Mouse (Mus musculus) kidney, postnatal 0 days (tissue): Measurements from ENCODE around the gene Hpn. TPM values are rescaled to one million over a fixed set of nuclear protein-coding genes. Genes with fewer than 3 reads are reported as not detected.
A peak's percentile ranks its signal among the peaks of the same experiment; 100 is the strongest.

ENCODE experiments used
- ATAC-seq: fragments of 200-750 bp; cut with Nextera tagmentation; replicated peaks from 2 replicates; pipeline ENCODE4 v1.8.0; 2017; ENCODE audit warnings: low read depth, moderate number of reproducible peaks, moderate TSS enrichment, moderate library complexity; ENCODE audit not compliant: low FRiP score
- DNase-seq: peaks from one replicate; pipeline ENCODE4 v3.0.0-alpha.2; 2016; ENCODE audit warnings: low spot score
- H3K27ac ChIP-seq: fragments of 300-500 bp; sonication (generic); 2 replicates; pipeline ENCODE4 v1.5.1; 2014; ENCODE audit warnings: mild to moderate bottlenecking
- H3K27me3 ChIP-seq: fragments of 300-500 bp; sonication (generic); 2 replicates; pipeline ENCODE4 v1.6.1; 2014; ENCODE audit warnings: low read length, mixed read lengths; ENCODE audit not compliant: insufficient read depth
- H3K36me3 ChIP-seq: fragments of 300-500 bp; sonication (generic); 2 replicates; pipeline ENCODE4 v1.6.1; 2014; ENCODE audit warnings: low read length, mixed read lengths; ENCODE audit not compliant: insufficient read depth
- H3K4me1 ChIP-seq: fragments of 300-500 bp; sonication (generic); replicated peaks from 2 replicates; pipeline ENCODE4 v1.6.1; 2014; ENCODE audit warnings: antibody characterized with exemption, low read length, mixed read lengths; ENCODE audit not compliant: insufficient read depth
- H3K4me2 ChIP-seq: fragments of 300-500 bp; sonication (generic); 2 replicates; pipeline ENCODE4 v1.6.1; 2014; ENCODE audit warnings: mild to moderate bottlenecking, low read length, moderate library complexity, mixed read lengths
- H3K4me3 ChIP-seq: fragments of 300-500 bp; sonication (generic); replicated peaks from 2 replicates; pipeline ENCODE4 v1.5.1; 2014; ENCODE audit warnings: low read depth, low read length
- H3K9ac ChIP-seq: fragments of 300-500 bp; sonication (generic); 2 replicates; pipeline ENCODE4 v1.6.1; 2014; ENCODE audit warnings: low read depth, low read length
- H3K9me3 ChIP-seq: fragments of 300-500 bp; sonication (generic); replicated peaks from 2 replicates; pipeline ENCODE4 v1.6.1; 2016; ENCODE audit warnings: low read length, inconsistent platforms, mixed read lengths
- CTCF ChIP-seq: IDR thresholded peaks from 2 replicates; pipeline ENCODE4 v1.5.1; 2016; ENCODE audit warnings: antibody characterized with exemption, low read depth, mild to moderate bottlenecking, moderate library complexity
- WGBS: fragments of 180-500 bp; shearing (Covaris S2); extraction: QIAGEN DNeasy Blood & Tissue Kit; methylation state at CpG from one replicate; pipeline ENCODE4 v1.1.7; 2014; 5-methylcytosine and 5-hydroxymethylcytosine counted together
- polyA plus RNA-seq: library from polyadenylated mRNA; unstranded; fragments of >200 nt; fragmentation: Nextera tagmentation; extraction: Ambion mirVana; gene quantifications from 2 replicates; pipeline ENCODE4 v1.2.1, GENCODE M21; 2015

Gene Hpn
- polyA plus RNA-seq, 1 experiment from 2014 or later, result 110 TPM

DNA sequence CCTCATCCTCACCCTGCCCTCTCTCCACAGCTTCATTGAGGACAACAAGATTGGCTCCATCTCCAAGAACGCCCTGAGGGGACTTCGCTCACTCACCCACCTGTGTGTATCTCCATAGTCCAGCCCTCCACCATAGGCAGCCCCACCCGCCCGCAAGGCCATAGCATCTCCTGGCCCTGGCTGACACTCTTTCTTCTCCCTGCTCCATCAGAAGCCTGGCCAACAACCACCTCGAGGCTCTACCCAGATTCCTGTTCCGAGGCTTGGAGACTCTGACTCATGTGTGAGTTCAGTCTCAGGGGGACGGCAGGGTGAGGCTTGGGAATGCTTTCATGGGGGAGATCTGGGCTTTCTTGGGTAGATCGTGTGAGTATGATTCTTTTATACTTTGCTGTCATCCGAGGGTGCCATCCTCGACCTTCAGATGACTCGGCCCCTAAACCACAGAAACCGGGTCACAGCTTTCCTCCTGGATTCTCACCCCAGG is 52.0 kb downstream of the Hpn start:
- WGBS, result 83% methylated on average over 12 of the region's 12 CpGs
- ATAC-seq, result no peak

DNA sequence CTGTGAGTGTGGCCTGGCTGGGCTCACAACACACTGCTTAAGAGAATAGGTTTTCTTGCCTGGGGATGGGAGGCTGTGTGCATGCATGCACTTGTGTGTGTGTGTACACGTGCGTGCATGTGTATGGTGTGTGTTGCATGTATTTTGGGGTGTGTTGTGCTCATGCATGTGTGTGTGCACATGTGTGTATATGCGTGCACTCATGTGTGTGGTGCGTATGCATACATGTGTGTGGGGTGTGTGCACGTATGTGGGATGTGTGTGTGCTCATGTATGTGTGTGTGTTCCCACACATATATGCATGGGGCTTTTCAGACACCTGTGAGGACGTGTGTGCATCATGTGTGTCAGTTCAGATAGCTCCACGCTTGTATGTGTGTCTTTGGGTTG is 54.5 kb downstream of the Hpn start:
- no peaks in the 10 kb centered on the region for H3K27me3 ChIP-seq
- H3K36me3 ChIP-seq, result no peaks in the 10 kb centered on the region
- DNase-seq (no peak), ATAC-seq (no peak)
- no peak overlapping the region for H3K4me2 ChIP-seq
- no peak overlapping the region for H3K9ac ChIP-seq
- no peak for TF ChIP-seq CTCF
- no peaks in the 10 kb centered on the region for H3K9me3 ChIP-seq
- H3K27ac ChIP-seq, result no peak overlapping the region
- 92% methylated on average over 7 of the region's 7 CpGs for WGBS
- H3K4me3 ChIP-seq, result no peak overlapping the region
- no peaks in the 10 kb centered on the region for H3K4me1 ChIP-seq

More for the DNA sequence above, 52.0 kb downstream of the Hpn start:
- no peaks in the 10 kb centered on the region for H3K9me3 ChIP-seq
- H3K4me1 ChIP-seq, result no peaks in the 10 kb centered on the region; the same call in 1 of the 2 replicates
- no peak overlapping the region for H3K4me3 ChIP-seq
- no peak for DNase-seq
- H3K27me3 ChIP-seq, result no peaks in the 10 kb centered on the region
- no peak for TF ChIP-seq CTCF
- H3K27ac ChIP-seq, result no peak overlapping the region
- no peak overlapping the region for H3K9ac ChIP-seq
- no peak overlapping the region for H3K4me2 ChIP-seq
- no peaks in the 10 kb centered on the region for H3K36me3 ChIP-seq

DNA sequence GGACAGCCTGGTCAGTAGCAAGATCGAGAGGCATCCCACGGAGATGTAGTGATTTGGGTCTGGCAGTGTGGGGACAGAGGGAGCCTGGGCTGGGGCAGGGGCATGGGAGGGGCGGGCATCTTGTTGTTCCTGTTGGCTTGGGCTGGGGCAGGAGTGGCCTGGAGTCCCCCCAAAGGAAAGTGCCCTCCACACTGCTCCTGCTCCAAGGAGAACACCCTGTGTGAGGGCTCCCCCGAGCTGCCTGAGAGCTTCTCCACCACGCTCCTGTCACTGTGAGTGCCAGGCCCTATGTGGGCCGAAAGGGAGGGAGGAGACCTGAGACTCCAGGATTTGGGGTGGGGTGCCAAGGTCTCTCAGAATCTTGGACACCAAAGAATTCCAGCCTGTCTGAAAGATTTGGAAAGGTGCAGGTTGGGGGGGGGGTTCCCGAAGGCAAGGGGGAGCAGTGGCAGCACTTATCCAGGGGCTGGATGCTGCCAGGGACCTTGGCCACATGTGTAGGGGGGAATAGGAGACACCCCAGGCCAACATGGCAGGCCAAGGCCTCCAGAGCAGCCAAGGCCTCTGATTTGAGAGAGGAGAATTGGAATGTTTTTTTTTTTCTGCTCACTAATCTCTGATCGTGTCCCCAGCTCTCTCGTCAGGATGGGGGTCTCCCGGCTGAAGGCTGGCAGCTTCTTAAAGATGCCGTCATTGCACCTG is 55.0 kb downstream of the Hpn start:
- Histone ChIP-seq H3K4me1 (no peaks in the 10 kb centered on the region), H3K4me2 (no peak overlapping the region), H3K36me3 (no peaks in the 10 kb centered on the region), H3K27me3 (no peaks in the 10 kb centered on the region), H3K27ac (no peak overlapping the region), H3K9ac (no peak overlapping the region), H3K4me3 (no peak overlapping the region), H3K9me3 (no peaks in the 10 kb centered on the region)
- ATAC-seq (no peak), DNase-seq (no peak)
- 77% methylated on average over 11 of the region's 11 CpGs for WGBS
- TF ChIP-seq CTCF, result no peak

DNA sequence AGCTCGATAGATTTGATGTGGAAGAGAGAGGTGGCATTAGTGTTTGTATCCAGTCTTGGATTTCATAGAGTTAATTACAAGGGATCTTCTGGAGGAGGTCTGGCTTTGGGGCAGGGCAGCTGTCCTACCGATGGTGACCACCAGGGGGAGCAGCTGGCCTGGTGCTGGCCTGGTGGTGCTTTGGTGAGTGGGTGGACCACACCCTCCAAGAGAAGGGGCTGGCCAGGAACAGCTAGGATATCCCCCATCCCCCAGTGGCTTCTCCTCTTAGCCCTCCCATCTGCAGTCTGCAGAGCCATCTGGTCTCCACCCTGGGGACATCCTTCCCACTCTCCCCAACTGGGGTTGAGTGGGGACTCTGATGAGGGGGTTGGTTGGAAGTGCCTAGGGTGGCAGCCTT is 56.0 kb downstream of the Hpn start, which contains the start of gene Lgi4:
Lgi4 (plus strand) TSS at position 235 of the 400 bp plus-strand sequence.
- Histone ChIP-seq H3K27me3 (no peaks in the 10 kb centered on the region), H3K4me2 (no peak within 1 kb of the TSS), H3K27ac (no peak within 1 kb of the TSS), H3K9ac (no peak within 1 kb of the TSS), H3K36me3 (no peaks in the 10 kb centered on the region), H3K4me3 (no peak within 1 kb of the TSS), H3K4me1 (no peaks in the 10 kb centered on the region), H3K9me3 (no peaks in the 10 kb centered on the region)
- WGBS, result 0% methylated on average over 2 of the region's 2 CpGs
- TF ChIP-seq CTCF, result peak; percentile 95
- peak; percentile 71 for ATAC-seq
- peak; percentile 85 for DNase-seq

DNA sequence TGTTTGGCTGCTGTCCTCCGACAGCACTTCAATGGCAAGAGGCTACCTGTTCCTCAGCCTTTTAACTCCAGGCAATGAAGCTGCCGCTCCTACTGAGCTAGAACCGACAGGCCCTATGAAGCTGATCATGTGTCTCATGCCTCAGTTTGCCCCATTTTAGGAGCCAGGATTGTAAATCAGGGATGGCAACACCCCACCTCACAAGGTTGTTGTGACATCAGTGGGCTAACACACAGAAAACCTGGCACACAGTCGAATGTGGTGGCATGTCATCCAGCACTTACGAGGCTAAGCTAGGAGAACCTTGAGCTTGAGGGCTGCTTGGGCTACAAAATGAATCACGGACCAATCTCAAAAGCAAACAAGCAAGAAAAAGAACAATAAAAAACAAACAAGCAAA is 56.9 kb downstream of the Hpn start:
- 85% methylated on average over 6 of the region's 6 CpGs for WGBS
- no peak overlapping the region for H3K9ac ChIP-seq
- no peaks in the 10 kb centered on the region for H3K27me3 ChIP-seq
- H3K4me1 ChIP-seq, result no peaks in the 10 kb centered on the region
- H3K36me3 ChIP-seq, result no peaks in the 10 kb centered on the region
- H3K9me3 ChIP-seq, result no peaks in the 10 kb centered on the region
- ATAC-seq (no peak), DNase-seq (no peak)
- no peak overlapping the region for H3K4me3 ChIP-seq
- H3K27ac ChIP-seq, result no peak overlapping the region
- no peak for TF ChIP-seq CTCF
- no peak overlapping the region for H3K4me2 ChIP-seq

DNA sequence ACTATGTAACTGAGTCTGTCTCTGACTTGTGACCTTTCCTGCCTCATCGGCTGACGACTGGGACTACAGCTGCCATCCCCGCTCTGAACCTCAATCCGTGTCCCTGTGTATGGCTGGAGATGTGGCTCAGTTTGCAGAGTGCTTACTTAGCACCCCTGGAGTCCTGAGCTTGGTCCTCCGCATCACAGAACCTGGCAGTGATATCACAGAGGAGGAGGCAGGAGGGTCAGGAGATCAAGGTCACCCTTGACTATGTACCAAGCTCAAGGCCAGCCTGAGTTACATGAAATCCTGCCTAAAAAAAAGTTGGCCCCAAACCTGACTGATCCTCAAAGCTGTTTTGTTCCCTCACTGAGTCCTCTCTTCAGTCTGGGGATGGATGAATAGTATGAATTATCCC is 57.4 kb downstream of the Hpn start:
- 65% methylated on average over 5 of the region's 5 CpGs for WGBS
- Histone ChIP-seq H3K4me3 (no peak overlapping the region), H3K4me1 (peaks cover 3% of the 10 kb centered on the region; the same call in 1 of the 2 replicates), H3K9ac (no peak overlapping the region), H3K27me3 (peaks cover 4% of the 10 kb centered on the region), H3K36me3 (no peaks in the 10 kb centered on the region), H3K4me2 (no peak overlapping the region), H3K27ac (no peak overlapping the region), H3K9me3 (no peaks in the 10 kb centered on the region)
- no peak for DNase-seq
- ATAC-seq, result no peak
- no peak for TF ChIP-seq CTCF
